Mouse (Mus musculus): ENCODE measurements around the gene Ppp2r3a. TPM values are rescaled to one million over a fixed set of nuclear protein-coding genes. Genes with fewer than 3 reads are reported as not detected.
A peak's percentile ranks its signal among the peaks of the same experiment; 100 is the strongest.

Gene Ppp2r3a
- 11.5 and 12.5 TPM in 2 replicates for polyA plus RNA-seq (2015; fragmentation: Nextera tagmentation; extraction: Ambion mirVana)

DNA sequence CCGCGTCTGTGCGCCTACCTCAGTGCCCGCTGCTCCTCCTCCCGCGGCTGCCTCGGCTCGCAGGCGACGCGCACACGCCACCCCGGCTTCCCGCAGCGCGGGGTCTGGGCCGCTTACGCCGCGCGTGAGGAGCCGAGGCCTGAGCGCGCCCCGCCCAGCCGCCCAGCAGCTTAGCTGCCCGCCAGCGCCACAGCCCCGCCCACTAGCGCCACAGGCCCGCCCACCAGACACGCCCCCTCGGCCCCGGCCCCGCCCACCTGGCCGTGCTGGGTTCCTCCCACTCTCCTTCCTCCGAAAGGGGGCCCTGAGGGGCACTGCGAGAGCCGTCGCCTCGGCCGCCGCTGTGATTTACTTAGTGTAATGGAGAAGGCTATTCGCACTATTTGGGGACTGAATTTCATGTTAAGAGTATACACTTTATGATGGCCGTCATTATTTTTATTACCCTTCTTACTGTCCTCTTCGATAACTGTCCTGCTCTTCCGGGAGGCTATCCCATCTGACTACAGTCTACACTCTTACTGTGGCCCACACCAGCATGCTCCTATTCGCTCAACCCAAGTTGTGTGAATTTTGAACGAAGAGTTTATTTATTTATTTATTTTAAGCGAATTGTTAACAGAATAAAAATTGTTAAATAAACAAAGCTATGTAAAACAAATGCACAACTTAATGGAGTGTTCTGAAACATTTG is at the start of gene Ppp2r3a:
TSS of gene Ppp2r3a (minus strand) at position 152 of the 694 bp plus-strand sequence.
- H3K4me2 ChIP-seq, result peak within 1 kb of the TSS; percentile 62
- WGBS, result under 1% methylated on average over 42 of the region's 50 CpGs
- H3K36me3 ChIP-seq, result no peaks in the 10 kb centered on the region
- no peaks in the 10 kb centered on the region for H3K9me3 ChIP-seq
- peak within 1 kb of the TSS; percentile 99 for H3K27ac ChIP-seq
- ATAC-seq (ENCODE audit: insufficient read depth, low FRiP score, low read depth), result peak; percentile 93
- H3K4me1 ChIP-seq, result 0 out of 2 replicates have a peak, but pooled peaks cover 8% of the 10 kb centered on the region
- peak within 1 kb of the TSS; percentile 89 for H3K9ac ChIP-seq
- no peaks in the 10 kb centered on the region for H3K27me3 ChIP-seq (replicated peaks)
- H3K4me3 ChIP-seq (replicated peaks), result peak within 1 kb of the TSS; percentile 84

DNA sequence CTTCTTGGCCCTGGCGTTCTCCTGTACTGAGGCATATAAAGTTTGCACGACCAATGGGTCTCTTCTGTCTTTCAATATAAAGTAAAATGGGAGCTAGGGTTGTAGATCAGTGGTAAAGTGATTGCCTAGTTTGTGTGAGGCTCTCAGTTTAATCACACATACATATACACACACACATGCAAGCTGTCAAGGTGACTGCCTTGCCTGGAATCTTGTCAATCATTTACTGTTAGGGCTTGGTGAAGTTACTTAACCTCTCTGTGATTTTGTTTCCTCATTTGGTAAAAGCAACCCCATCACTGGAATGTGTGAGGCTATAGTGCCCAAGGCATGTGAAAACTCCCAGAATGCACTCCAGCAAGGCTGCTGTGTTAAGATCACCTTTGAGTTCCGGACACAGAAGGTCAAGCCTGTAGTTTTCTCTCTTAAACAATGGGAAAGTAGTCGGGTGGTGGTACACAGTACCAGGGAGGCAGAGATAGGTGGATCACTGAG is 48.9 kb upstream of the Ppp2r3a start:
- H3K4me2 ChIP-seq, result no peak overlapping the region
- no peaks in the 10 kb centered on the region for H3K4me1 ChIP-seq
- no peak for ATAC-seq (ENCODE audit: insufficient read depth, low FRiP score, low read depth)
- no peaks in the 10 kb centered on the region for H3K36me3 ChIP-seq
- no peak overlapping the region for H3K4me3 ChIP-seq (replicated peaks)
- H3K27me3 ChIP-seq (replicated peaks), result no peaks in the 10 kb centered on the region
- H3K9me3 ChIP-seq, result no peaks in the 10 kb centered on the region; the same call in 1 of the 2 replicates
- 79% methylated on average over 4 of the region's 4 CpGs for WGBS
- no peak overlapping the region for H3K9ac ChIP-seq
- no peak overlapping the region for H3K27ac ChIP-seq

DNA sequence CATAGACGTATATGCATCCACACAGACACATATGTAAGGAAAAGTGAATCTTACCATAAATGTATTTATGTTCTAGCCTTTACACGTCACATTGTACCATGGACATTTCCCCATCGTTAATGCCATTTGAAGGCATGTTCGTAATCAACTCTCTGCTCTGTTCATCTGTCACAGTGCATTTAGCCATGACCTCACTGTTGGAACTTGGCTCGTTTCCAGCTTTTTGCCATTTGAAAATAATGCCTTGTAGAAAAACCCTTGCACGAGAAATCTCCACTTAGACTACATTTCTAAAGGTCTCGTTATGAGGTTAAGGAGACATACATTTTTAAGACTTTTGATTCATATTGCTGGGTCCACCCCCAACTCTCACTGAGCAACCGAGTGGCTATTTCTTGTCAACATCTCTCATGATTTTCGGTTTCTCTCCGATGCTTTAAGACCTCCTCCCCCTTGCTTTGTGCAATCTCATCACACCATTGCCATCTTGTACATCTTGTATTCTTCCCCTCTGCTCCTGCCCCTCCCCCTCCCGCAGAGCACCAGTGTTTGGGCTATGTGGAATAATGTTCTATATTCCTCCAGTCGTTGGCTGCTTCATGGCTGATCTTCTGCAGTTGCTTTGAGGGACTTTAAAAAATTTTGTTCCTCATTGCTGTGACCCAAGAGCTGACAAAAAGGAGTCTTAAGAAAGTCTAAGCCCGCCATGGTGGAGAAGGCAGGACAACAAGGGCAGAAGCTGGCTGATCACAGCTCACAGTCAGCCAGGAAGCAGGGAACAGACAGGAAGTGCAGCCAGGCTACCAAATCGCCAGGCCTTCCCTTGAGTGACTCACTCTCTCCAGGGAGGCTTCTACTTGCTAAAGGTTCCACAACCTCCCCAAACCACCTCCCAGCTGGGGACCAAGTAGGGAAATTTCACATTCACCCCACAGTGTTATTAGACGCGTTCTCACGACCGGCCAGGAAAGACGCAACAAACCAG is 40.4 kb upstream of the Ppp2r3a start:
- no peak overlapping the region for H3K4me2 ChIP-seq
- ATAC-seq (ENCODE audit: insufficient read depth, low FRiP score, low read depth), result no peak
- no peak overlapping the region for H3K27ac ChIP-seq
- no peaks in the 10 kb centered on the region for H3K27me3 ChIP-seq (replicated peaks)
- H3K9me3 ChIP-seq, result no peaks in the 10 kb centered on the region
- H3K4me1 ChIP-seq, result no peaks in the 10 kb centered on the region
- 72% methylated on average over 19 of the region's 19 CpGs for WGBS
- H3K36me3 ChIP-seq, result no peaks in the 10 kb centered on the region
- no peak overlapping the region for H3K4me3 ChIP-seq (replicated peaks)
- H3K9ac ChIP-seq, result no peak overlapping the region

DNA sequence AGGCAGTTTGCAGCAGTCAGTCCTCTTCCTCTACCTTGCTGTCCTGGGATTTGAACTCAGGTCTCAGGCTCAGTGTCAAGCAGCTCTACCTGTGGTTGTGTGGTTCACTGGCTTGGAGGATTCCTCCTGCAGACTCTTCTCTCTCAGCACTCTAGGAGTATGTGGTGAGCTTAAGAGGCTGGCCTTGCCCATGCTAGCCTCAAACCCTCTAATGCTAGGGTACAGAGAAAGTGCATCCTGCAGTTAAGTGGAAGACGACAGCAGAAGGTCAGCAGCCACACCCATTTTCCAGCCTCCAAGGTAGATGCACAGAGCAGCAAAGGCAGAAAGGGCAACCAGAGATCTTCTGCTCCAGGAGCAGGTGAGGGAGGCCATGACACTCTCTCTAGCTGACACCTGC is 39.3 kb upstream of the Ppp2r3a start:
- WGBS, result 67% methylated on average over 1 of the region's 1 CpGs
- no peak for ATAC-seq (ENCODE audit: insufficient read depth, low FRiP score, low read depth)
- Histone ChIP-seq H3K9me3 (no peaks in the 10 kb centered on the region), H3K27ac (no peak overlapping the region), H3K36me3 (no peaks in the 10 kb centered on the region), H3K27me3 (replicated peaks) (no peaks in the 10 kb centered on the region), H3K4me1 (no peaks in the 10 kb centered on the region), H3K4me3 (replicated peaks) (no peak overlapping the region), H3K9ac (no peak overlapping the region), H3K4me2 (no peak overlapping the region)

DNA sequence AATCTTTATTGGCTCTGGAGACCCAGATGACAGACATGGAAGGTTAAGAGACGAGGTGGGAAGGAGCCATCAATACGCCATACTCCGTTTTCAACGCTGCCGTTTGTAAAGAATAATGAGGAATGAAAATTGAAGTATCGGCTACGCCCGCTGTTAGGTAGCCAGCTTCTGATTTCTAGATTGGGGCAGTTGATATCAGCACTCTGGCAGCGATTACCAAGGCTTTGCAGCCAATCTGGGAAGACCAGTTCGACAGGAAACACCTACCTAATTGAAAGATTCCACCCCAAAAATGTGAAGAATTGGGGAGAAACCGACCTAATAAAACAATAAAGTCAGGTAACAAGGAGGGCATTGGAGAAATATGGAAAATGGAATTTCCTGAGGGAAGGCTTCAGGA is 38.2 kb upstream of the Ppp2r3a start:
- Histone ChIP-seq H3K9me3 (no peaks in the 10 kb centered on the region), H3K9ac (no peak overlapping the region), H3K27ac (peak overlapping the region; percentile 75), H3K4me2 (peak overlapping the region; percentile 23; the same call in 1 of the 2 replicates), H3K36me3 (no peaks in the 10 kb centered on the region), H3K27me3 (replicated peaks) (no peaks in the 10 kb centered on the region), H3K4me3 (replicated peaks) (no peak overlapping the region), H3K4me1 (no peaks in the 10 kb centered on the region)
- no peak for ATAC-seq (ENCODE audit: insufficient read depth, low FRiP score, low read depth)
- WGBS, result 72% methylated on average over 11 of the region's 11 CpGs

DNA sequence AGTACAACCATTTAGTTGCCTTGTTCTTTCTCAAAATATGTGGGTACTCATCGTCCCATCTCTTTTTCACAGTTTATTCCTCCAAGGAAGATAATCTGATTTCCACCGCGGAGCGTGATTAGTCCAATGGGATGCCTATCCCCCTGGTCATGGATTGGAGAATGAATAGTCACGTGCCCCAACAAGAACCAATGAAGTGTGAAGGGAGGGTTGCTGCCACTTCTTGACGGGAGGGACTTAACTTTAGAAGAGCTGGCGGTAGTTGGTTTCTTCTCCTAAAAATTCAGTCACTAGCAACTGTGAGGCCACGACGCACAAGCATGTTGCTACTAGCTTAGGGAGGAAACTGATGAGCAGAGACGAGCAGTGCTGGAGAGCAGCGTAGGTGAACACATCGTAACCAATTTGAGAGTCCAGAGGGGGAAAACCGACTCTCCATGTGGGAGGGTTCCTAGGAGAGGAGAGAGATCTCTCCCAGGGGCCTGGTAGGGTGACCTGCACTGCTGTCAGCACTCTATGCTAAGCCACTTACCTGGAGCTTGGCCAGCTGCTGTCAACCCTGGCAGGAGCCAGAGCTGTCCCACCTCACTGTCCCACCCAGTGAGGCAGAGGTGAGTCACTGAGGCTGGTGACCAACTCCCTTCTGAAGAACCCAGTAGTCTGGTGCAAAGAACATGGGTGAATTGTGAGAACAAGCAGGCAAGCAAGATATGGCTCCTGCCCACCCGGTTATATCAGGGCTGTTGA is 37.5 kb upstream of the Ppp2r3a start:
- peak overlapping the region; percentile 23; the same call in 1 of the 2 replicates for H3K4me2 ChIP-seq
- H3K27ac ChIP-seq, result peak overlapping the region; percentile 75
- H3K4me3 ChIP-seq (replicated peaks), result no peak overlapping the region

DNA sequence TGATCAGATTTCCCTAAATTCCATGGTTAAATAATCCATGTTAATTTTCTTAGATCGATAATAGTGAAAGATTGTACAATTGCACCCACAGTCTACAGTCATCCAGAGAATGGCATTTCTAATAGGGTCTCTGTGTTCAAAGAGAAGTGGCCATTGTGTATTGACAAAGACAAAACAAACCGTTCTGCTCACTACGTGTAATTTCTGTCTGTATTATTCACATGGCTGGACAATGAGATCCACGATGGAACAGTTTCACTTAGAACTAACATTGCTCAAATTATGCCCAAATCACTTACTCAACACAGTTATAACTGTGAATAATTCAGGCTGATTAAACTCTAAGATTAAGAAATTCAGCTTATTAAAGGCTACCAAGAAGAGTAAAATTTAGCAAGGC is 35.2 kb upstream of the Ppp2r3a start:
- no peak overlapping the region for H3K4me3 ChIP-seq (replicated peaks)
- no peak overlapping the region for H3K27ac ChIP-seq
- WGBS, result 67% methylated on average over 4 of the region's 4 CpGs
- H3K4me1 ChIP-seq, result no peaks in the 10 kb centered on the region
- H3K9me3 ChIP-seq, result no peaks in the 10 kb centered on the region
- H3K36me3 ChIP-seq, result no peaks in the 10 kb centered on the region
- H3K4me2 ChIP-seq, result no peak overlapping the region
- H3K27me3 ChIP-seq (replicated peaks), result no peaks in the 10 kb centered on the region
- H3K9ac ChIP-seq, result no peak overlapping the region
- ATAC-seq (ENCODE audit: insufficient read depth, low FRiP score, low read depth), result no peak

More for the DNA sequence above, 37.5 kb upstream of the Ppp2r3a start:
- no peaks in the 10 kb centered on the region for H3K36me3 ChIP-seq
- H3K9ac ChIP-seq, result no peak overlapping the region
- no peaks in the 10 kb centered on the region for H3K27me3 ChIP-seq (replicated peaks)
- H3K9me3 ChIP-seq, result no peaks in the 10 kb centered on the region
- H3K4me1 ChIP-seq, result no peaks in the 10 kb centered on the region
- peak; percentile 60; the same call in 1 of the 2 replicates for ATAC-seq (ENCODE audit: insufficient read depth, low FRiP score, low read depth)
- WGBS, result 84% methylated on average over 14 of the region's 14 CpGs

DNA sequence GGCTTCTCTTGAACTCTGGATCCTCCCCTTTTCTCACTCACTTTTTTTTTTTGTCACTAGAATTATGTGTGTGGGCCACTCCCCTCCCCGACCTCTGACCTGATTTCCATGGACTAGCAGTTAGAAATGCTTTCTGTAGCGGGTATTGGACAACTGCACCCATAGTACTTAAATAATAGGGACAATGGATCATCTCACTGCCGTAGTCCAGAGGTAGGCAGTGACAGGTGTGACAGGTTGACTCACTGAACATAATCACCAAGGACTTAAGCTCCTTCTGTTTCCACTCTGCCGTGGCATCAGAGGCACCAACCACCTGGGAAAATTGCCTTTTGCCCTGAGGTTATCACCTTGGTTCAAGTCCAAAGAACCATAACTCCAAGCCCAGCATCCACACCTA is 32.5 kb upstream of the Ppp2r3a start:
- no peak overlapping the region for H3K4me2 ChIP-seq
- no peaks in the 10 kb centered on the region for H3K4me1 ChIP-seq
- no peaks in the 10 kb centered on the region for H3K27me3 ChIP-seq (replicated peaks)
- 59% methylated on average over 4 of the region's 4 CpGs for WGBS
- H3K27ac ChIP-seq, result no peak overlapping the region
- no peak overlapping the region for H3K9ac ChIP-seq
- H3K36me3 ChIP-seq, result no peaks in the 10 kb centered on the region
- no peak overlapping the region for H3K4me3 ChIP-seq (replicated peaks)
- no peaks in the 10 kb centered on the region for H3K9me3 ChIP-seq
- no peak for ATAC-seq (ENCODE audit: insufficient read depth, low FRiP score, low read depth)

DNA sequence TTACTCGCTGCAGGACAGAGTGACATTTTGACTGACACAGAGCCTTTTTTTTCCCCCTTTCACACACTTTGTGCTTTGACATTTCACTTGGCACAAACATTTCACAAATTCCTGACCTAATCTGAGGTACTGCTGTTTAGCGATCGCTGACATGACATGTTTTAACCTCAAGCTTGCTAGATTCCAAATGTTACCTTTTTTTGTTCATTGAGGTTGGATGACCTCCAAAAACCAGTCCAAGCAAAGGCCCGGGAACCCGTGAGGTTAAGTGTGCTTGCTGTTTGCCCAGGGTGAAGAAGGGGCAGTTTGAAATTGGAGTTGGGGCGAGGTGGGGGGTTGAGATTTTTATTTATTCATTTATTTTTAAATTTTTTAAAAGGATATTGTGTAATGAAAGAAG is 31.1 kb upstream of the Ppp2r3a start:
- Histone ChIP-seq H3K27ac (no peak overlapping the region), H3K9me3 (no peaks in the 10 kb centered on the region), H3K4me2 (no peak overlapping the region), H3K4me1 (no peaks in the 10 kb centered on the region), H3K4me3 (replicated peaks) (no peak overlapping the region), H3K36me3 (no peaks in the 10 kb centered on the region), H3K9ac (no peak overlapping the region), H3K27me3 (replicated peaks) (no peaks in the 10 kb centered on the region)
- no peak for ATAC-seq (ENCODE audit: insufficient read depth, low FRiP score, low read depth)
- WGBS, result 45% methylated on average over 6 of the region's 6 CpGs

DNA sequence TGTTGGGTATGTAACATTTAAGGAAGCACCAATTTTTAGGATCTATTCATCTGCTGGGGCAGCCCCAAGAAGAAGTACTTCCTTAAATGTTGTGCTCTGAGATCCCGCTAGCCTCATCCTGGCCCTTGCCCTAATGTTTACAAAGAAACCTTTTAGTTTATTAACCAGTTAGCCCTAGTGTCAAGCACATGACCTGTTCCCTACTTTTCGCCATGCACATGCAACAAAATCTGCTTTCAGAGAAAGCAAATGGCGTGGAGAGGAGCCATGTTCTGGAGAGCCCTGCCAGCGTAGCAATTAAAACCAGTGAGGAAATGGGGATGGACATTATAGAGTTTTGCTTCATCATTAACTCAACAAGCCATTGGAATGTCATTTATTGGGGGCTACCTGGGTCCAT is 30.3 kb upstream of the Ppp2r3a start:
- Histone ChIP-seq H3K27me3 (replicated peaks) (no peaks in the 10 kb centered on the region), H3K4me3 (replicated peaks) (no peak overlapping the region), H3K9ac (no peak overlapping the region), H3K4me2 (no peak overlapping the region), H3K9me3 (no peaks in the 10 kb centered on the region), H3K4me1 (no peaks in the 10 kb centered on the region), H3K27ac (no peak overlapping the region), H3K36me3 (no peaks in the 10 kb centered on the region)
- 48% methylated on average over 4 of the region's 4 CpGs for WGBS
- ATAC-seq (ENCODE audit: insufficient read depth, low FRiP score, low read depth), result no peak

DNA sequence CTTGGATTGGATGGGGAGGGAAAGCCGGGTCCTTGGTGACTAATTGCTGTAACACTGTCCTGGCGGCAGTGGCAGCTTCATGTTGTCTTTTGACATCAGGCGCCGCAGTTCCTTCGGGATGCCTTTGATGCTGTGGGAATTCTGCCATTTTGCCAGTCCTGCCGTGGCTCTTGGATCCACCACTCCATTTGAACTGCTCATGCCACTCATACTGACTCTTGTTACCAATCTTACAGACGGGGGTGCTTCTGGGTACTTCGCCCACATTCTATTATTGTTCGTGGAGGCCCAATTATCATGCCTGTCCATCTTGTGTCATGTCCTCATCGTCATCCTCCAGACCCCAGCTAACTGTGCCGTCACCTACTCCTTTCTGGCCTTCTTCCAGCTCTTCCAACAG is 29.7 kb upstream of the Ppp2r3a start:
- no peaks in the 10 kb centered on the region for H3K9me3 ChIP-seq
- no peak for ATAC-seq (ENCODE audit: insufficient read depth, low FRiP score, low read depth)
- H3K4me3 ChIP-seq (replicated peaks), result no peak overlapping the region
- no peak overlapping the region for H3K4me2 ChIP-seq
- no peaks in the 10 kb centered on the region for H3K4me1 ChIP-seq
- H3K27ac ChIP-seq, result no peak overlapping the region
- 88% methylated on average over 11 of the region's 11 CpGs for WGBS
- H3K9ac ChIP-seq, result no peak overlapping the region
- no peaks in the 10 kb centered on the region for H3K36me3 ChIP-seq
- no peaks in the 10 kb centered on the region for H3K27me3 ChIP-seq (replicated peaks)

Data from stomach, embryonic 15.5 days (tissue).